Mouse (Mus musculus): ENCODE data around the gene Hapln1.

Gene Hapln1

GRCm38 (mm10) chr13:89539205-89539886, at the start of gene Hapln1:
TSS of gene Hapln1 (plus strand) at chr13:89539796.
- DNase-seq (ENCODE audit: low spot score in 2 of 2): no peak

GRCm38 (mm10) chr13:89493169-89493568, 46.4 kb upstream of the Hapln1 start:
- no peak for DNase-seq (ENCODE audit: low spot score in 2 of 2)

GRCm38 (mm10) chr13:89493678-89494077, 45.9 kb upstream of the Hapln1 start:
- DNase-seq (ENCODE audit: low spot score in 2 of 2): no peak

DNA sequence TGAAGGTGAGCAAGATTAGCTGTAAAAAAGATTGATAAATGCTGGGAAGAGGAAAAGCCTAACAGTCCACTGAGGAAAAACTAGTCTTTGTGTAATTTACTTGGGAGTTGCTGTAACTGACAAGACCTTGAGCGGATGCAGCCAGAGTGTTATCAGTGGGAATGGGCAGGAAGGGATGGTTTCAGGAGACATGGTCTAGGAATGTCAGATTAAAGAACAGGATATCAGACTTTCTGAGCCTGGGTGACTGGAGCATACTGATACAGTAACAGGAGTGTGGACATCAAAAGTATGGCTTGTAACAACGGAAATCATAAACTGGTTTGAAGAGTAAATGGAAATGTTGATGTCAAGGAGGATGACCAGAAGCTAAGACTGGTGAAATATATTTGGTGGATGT, 43.0 kb upstream of the Hapln1 start:
- no peak for DNase-seq (ENCODE audit: low spot score in 2 of 2)

DNA sequence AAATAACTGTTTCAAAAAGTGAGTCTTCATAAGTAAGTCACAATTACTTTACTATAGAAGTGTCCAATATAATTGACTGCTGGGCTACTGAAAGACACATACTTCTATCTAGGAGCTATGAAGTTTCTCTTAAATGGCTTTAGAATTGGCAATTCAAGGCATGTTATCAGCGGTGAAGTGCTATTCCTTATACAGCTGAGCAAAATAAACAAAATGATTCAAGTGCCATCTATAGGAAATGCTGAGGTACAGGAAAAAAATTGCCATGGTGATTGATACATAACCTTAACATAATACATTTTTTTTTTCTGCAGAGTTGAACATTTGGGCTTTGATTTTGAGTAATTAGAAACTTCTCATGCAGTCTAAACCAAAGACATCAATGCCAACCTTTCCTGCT, 40.2 kb upstream of the Hapln1 start:
- no peak for DNase-seq (ENCODE audit: low spot score in 2 of 2)

- no peak for DNase-seq (ENCODE audit: low spot score in 2 of 2)
Observed at GRCm38 (mm10) chr13:89521507-89521908, 18.1 kb upstream of the Hapln1 start.

GRCm38 (mm10) chr13:89528716-89529115, 10.9 kb upstream of the Hapln1 start:
- no peak for DNase-seq (ENCODE audit: low spot score in 2 of 2)

- no peak for DNase-seq (ENCODE audit: low spot score in 2 of 2)
Observed at GRCm38 (mm10) chr13:89530386-89530785, 9.2 kb upstream of the Hapln1 start.

DNA sequence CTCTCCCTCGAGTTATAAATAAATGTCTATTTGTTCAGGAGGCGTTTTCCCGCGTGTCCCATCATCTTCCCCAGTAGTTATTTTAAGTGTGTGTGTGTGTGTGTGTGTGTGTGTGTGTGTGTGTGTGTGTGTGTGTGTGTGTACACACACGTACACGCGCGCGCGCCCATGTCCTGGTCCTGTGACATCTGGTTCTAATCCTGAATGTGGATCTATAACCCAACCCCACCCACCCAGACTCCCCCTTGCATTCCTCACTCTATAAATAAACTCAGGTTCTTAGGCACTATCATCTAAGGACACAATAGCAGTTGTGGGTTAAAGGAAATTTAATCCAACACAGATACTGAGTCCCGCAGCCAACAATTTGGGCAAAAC, 280 bp downstream of the Hapln1 start:
- no peak for DNase-seq (ENCODE audit: low spot score in 2 of 2)

- DNase-seq (ENCODE audit: low spot score in 2 of 2): no peak
Observed at GRCm38 (mm10) chr13:89540301-89540982, 846 bp downstream of the Hapln1 start.

DNA sequence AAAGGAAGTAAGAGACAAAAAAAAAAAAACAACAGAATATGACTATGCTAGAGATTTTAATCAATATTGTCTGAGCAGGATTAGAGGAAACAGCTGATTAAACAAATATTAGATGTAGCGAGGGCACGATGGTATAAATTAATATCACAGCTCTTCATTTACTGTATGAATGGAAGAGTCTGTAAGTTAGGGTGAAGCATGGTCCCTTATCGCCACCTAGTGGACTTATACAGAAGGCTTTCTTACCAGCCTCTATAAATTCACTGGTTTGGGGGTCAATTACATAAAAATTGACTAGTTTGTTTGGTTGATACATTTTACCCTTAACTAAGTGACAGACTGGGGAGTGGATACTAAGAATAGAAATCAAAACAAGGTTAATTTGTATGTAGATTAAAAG, 3.4 kb downstream of the Hapln1 start:
- no peak for DNase-seq (ENCODE audit: low spot score in 2 of 2)

DNA sequence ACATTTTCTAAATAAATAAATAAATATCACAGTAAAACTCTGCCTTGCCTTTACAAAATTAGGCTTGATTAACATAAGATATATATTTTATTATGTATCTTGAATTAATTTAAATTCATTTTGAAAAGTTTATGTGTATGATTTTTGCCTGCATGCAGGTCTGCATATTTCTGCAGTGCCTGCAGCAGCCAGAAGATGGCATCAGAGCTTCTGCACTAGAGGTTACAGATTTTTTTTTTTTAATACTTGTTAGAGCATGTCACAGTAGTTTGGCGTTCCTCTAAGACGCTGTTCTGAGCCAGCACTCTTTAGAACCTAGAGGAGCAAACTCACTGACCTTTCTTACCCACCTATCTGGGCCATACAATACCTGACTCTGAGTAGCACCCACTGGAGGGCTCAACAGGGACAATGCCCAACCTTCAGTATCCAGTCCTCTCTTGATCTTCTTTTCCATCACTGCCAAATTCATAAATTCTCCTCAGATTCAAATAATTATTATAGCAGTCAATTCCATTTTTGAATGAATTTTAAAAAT, 8.7 kb downstream of the Hapln1 start:
- DNase-seq (ENCODE audit: low spot score in 2 of 2): peak in 1 of 2 experiments; percentile 18

- DNase-seq (ENCODE audit: low spot score in 2 of 2): no peak
Observed at GRCm38 (mm10) chr13:89549507-89549906, 9.9 kb downstream of the Hapln1 start.

GRCm38 (mm10) chr13:89551502-89551901, 11.9 kb downstream of the Hapln1 start:
- no peak for DNase-seq (ENCODE audit: low spot score in 2 of 2)

DNA sequence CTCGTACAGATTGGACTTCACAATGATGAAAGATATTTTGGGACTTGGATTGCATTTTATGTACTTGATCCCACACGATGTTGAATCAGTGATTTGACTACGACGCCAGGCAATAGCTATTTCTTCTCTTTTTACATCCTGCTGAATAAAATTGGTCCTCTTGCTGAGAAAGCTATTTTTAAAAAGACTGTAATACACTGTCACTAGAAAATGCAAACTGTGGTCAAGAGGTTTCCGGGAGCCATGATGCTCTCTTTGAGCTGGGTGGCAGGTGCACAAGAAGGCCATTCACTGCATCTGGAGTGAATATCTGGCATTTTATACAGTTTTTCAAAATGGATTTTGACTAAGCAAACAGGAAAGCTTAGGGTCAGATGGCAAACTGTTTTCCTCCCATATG, 24.9 kb downstream of the Hapln1 start:
- DNase-seq (ENCODE audit: low spot score in 2 of 2): no peak

DNA sequence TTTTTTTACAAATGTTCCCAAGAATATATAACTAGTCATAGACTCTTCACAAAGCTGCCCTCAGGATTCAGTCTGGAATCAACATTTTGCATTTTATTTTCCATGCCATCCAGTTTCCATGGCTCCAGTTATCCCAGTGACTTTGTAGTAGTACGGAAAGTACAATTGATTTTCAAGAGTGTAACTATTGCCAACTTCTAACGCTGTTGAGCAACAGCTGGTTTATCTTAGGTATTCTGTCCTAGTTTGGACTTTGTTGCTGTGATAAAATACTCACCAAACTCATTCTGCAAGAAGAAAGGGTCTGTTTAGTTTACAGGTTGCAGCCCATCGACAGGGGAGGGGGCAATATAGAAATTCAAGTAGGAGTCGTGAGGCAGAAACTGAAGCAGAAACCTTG, 26.7 kb downstream of the Hapln1 start:
- no peak for DNase-seq (ENCODE audit: low spot score in 2 of 2)

DNA sequence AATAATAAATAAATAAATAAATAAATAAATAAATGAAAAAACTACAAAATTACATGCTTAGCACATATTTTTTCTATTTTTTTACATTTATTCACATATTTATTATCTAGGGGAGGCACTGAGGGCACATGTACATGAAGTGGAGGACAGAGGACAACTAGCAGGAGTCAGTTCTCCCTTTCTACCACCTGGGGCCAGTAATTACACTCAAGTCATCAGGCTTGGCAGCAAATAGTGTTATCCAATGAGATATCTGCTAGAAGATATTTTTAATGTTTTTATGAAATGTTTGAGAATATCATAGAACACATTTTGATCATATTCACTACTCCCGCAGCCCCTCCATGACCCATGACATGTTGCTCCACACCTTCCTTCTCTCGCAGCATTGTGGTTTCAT, 39.5 kb downstream of the Hapln1 start:
- no peak for DNase-seq (ENCODE audit: low spot score in 2 of 2)

- DNase-seq (ENCODE audit: low spot score in 2 of 2): no peak
Observed at GRCm38 (mm10) chr13:89583138-89583746, 43.6 kb downstream of the Hapln1 start.

DNA sequence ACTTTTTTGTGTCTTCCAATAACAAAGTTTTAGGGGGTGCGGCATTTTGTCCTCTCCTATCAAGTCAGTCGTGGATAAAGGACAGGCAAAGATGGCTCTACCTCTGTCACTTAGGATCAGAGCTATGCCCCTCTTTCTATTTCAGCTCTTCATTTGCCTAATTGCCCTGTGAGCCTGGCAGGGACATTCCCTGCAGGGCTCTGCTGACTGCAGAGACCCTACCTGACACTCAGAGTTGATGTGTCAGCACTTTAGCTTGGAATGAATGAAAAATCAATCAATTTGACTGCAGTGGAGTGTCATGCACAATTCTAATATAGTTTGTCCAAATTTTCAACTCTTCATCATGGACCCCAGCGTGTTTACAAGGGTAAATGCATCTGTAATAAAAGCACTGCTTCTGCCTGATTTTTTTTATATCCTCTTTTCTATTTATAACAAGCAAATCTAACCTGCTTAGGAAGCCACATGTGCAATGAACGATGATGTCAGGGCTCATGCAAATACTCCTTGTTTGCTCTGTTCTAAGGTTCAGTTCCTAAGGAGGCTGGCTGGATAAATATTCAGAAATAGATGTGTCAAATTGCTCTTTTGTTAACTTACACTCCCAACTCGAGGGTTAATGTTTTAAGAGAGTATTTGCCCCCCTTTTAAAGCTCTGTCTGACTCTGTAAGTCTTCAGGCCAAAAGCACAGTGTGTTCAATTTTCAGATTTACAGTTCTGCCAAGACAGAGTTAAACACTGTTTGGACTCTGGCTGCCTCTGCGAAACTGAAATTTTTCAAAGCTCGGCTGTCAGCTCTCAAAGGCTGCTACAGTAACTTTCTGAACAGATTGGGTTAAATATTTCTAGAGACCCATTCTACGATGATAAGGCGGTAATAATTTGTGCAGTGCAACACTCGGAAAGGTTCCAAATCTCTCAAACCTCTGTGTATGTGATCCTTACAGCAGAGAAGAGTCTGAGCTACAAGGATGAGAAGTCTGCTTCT, 44.4 kb downstream of the Hapln1 start:
- DNase-seq (ENCODE audit: low spot score in 2 of 2): no peak

DNA sequence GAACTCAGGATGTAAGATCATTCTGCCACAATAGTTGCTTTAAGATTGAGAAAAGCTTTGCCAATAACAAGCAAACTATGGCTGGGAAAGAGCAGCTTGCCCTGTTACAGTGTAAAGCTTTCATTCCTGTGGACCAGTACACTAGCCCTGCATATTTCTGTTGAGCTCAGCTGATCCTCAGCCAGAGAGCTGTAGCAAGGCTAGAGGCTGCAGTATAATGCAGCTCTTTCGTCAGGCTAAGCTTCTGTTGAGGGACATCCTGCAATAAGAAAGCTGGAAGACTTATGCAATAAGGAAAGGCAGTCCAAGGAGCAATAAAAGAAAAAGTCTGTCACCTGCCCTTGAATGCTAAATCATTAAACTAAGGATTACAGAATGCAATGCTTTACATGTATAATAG, 45.5 kb downstream of the Hapln1 start:
- no peak for DNase-seq (ENCODE audit: low spot score in 2 of 2)

DNA sequence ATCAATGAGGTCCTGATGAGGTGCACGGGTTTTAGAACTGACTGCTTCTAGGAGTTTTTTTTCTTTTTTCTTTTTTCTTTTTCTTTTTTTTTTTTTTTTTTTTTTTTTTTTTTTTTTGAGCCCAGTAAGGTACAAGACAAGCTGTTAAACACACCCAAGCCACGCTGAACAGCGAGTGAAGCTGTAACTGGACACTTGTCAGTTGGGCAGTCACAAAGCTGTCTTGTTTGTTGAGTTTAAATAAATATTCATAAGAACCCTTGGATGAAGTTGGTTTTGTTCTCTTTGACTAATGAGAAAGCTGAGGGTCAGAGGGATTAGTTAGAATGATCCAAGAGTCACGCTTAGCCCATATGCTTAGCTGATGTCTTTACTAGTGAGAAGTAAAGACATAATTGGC, 55.5 kb downstream of the Hapln1 start:
- DNase-seq (ENCODE audit: low spot score in 2 of 2): no peak

DNA sequence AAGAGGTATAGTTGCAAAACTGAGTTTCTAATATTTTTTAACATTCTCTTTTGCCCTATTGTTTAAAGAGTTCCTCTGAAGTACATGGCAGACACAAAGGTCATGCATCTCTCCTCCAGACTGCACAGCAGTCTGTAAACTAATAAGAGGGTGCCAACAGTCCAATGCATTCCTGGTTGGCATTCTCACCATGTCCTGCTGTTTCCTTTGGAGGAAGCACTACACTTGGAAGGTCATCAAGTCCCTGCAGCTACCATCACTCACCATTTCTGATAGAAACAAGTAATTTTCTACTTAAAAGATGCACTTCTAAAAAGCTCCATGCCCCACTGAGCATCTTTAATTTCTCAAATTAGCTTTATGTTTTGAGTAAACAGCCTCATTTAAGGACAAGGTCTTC, 57.8 kb downstream of the Hapln1 start:
- no peak for DNase-seq (ENCODE audit: low spot score in 2 of 2)
